Mouse (Mus musculus) thymus, postnatal 25 days (tissue): ENCODE results near the gene Ajm1.

Experiments used
- DNase-seq: peaks from one replicate; pipeline ENCODE4 v3.0.0; 2022

Ajm1 gene

DNA sequence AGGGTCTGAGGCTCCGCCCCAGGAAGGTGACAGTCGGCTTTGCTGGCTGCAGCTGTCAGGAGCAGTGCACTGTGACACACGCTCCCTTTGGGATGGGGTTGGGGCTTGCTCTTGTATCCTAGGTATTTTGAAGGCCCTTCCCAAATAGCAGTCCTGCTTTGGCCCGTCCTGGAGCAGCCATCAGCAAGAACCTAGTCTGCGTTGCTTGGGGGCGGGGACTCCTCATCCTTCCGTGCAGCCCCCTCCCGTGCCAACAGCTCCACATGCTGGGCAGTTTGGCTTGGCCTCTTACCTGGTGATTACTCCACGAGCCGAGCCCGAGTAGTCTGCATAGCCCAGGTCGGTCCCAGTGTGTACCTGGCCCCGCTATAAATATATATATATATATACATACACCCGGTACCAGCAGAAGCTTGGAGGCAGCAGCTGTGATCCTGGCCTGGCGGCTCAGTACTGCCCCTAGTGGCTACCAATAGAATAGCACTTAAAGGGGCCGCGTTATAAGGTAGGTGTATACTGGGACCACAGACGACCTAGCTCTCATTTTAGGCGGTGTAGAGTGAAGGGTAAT, at the start of gene Ajm1:
Gene Ajm1 (minus strand): TSS at position 464 of the 571 bp plus-strand sequence.
- peak; percentile 76 for DNase-seq

DNA sequence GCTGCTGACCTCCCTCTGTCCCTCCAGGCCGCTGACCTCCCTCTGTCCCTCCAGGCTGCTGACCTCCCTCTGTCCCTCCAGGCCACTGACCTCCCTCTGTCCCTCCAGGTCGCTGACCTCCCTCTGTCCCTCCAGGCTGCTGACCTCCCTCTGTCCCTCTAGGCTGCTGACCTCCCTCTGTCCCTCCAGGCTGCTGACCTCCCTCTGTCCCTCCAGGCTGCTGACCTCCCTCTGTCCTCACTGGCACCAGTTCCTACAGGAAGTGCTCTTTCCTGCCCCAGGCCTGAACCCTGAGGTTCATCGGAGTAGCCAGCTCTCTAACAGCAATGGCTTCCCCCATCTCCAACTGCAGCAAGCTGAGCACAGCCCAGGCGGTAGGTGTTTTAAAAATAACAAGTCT, 47.2 kb upstream of the Ajm1 start:
- DNase-seq, result no peak

DNA sequence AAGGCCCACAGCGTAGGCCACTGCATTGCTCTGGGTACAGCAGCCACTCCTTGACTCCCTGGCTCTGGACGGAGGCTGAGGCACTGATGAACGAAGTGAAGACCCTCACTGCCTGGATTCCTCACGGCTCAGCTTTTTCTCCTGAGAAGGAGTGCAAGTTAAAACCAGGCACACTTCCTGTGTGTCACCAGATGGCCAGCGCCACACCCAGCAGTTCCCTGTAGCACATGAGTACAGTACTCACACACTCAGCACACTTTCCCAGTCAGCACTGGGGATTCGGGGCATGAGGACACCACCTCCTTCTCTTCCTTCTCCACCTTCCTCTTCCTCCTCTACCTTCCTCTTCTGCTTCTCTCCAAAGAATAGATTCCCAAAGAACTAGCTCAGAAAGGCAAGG, 46.3 kb upstream of the Ajm1 start, which contains the start of gene Fcna:
Gene Fcna (minus strand): TSS at position 220 of the 400 bp plus-strand sequence.
- no peak for DNase-seq

DNA sequence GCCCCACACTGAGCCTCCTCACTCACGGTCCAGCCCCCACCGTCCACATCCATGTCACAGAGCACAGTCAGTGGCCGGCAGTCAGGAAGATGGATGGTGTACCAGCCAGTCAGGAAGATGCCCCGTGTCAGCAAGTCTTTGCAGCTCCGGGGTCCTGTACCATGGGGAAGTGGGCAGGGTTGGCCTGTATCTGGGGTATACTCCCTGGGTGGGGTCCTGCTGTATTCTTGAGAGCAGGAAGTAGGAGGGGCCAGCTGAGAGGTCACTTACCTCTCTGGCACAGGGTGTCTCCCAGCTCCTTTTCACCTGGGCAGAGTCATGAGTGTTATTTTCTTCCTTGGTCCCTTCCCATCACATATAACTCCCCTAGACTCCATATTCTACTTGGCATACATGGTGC, 44.4 kb upstream of the Ajm1 start:
- no peak for DNase-seq

DNA sequence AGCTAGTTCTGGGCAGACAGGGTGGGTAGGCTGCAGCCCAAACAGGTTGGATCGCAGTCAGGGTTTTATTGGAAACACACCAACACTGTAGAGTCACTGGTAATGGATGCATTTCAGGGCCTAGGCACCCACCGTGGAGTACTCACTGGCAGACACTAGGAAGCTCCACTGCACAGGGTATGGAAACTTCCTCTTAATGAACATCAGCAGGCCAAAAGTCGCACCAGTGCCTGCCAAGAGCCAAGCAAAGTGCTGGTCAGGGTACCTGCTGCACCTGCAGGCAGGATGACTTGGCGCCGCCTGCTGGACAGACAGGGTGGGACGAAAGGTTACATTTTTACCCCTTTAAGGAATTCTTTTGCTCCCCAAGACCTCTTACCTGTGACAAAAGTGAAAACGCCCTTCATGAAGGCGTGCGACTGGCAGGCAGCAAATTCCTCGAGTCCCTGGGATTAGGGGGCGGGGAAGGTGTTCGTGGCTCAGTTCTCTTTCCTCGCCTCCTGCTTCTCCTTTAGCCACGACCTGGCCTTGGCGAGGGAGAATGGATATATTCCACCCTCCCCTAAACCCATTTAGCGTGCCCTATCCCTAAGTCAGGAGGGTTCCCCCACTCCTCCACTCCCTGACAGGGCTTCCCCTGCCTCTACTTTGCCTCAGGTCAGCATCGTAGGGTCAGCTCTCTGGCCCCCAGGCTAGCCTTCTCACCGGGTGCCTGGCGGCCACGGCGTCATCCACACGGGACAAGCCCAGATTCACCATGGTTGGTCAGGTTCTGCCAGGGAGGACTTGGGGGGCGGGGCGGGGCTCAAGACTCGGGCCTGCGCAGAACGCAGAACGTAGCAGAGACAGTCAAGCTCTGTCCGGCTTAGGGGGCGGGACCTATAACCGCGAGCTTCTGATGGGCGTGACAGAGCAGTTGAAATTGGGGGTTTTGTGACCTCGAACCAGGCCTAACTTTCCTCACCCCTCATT, 40.0 kb upstream of the Ajm1 start, which contains the start of gene Tmem141:
Gene Tmem141 (minus strand): TSS at position 777 of the 972 bp plus-strand sequence.
- peak; percentile 61 for DNase-seq

DNA sequence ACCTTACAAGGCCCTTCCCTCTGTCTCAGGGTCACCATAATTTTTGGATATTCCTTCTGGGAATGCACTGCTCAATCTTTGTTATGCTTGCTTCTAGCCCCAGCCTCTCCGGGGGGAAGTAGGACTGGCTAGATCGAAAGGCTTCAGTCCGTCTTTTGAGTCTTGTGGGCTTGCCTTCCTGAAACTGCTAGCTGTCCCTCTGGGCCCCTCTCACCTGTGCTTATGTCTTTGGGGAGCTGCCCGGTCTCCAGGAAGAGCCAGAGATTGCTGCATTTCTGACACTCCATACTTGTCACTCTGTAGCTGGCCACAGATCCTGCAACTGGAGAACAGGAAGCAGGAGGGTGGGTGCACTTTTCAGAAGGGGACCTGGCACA, 39.3 kb upstream of the Ajm1 start:
- DNase-seq, result no peak

DNA sequence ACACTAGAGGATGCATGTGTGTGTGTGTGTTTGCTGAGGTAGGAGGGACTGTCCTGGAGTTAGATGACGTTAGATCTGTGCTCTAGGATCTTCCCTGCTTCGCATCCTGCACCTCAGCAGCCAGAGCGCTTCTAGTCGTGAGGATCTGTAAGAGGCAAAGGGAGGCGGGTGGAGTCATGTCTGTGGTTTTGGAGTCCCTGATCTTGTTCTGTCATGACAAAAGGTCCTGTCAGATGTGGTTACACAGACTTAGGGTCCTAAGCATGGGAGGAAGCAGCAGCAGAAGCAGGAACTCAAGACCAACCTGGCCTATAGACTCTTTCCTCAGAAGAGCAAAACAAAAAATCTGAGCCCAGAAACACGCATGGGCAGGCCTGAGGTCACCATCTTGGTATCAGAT, 38.8 kb upstream of the Ajm1 start:
- DNase-seq, result peak; percentile 24

DNA sequence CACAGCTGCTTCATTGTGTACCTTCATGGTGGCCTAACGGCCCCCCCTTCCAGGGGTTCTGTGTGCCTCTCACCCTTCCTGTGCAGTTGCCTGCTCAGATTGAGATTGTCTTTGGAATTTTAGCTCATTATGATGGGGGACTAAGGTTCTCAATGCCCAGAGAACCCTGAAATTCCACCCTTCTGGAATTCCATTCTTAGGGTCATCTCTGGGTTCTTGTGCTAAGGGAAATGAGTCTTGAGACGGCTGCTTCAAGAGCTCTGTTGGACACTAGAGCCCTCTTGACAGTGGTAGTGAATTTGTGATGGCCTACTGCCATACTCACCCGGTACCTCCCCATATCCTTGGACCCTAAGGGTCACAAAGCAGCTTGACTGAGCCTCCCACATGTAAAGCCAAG, 36.0 kb upstream of the Ajm1 start, which contains the start of gene Ccdc183:
Gene Ccdc183 (minus strand): TSS at position 101 of the 400 bp plus-strand sequence.
- DNase-seq, result no peak

DNA sequence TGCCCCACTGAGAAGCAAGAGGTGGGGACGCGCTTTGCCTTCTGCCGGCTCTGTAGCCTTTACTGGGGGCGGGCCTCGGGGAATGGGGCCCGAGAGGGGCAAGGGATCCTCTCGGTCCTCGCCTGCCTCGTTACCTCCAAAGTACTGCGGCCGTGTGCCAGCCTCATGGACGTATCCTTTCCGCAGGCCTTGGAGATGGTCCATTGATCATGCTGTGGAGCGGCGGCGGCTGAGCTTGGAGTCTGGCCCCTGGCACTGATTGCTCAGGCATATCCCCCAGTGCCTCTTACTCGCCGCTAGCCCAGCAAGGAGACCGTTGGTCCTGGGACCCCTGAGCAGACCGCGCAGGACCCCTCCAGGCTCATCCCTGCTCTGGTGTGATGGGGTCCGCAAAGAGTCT, 34.8 kb upstream of the Ajm1 start:
- DNase-seq, result no peak

DNA sequence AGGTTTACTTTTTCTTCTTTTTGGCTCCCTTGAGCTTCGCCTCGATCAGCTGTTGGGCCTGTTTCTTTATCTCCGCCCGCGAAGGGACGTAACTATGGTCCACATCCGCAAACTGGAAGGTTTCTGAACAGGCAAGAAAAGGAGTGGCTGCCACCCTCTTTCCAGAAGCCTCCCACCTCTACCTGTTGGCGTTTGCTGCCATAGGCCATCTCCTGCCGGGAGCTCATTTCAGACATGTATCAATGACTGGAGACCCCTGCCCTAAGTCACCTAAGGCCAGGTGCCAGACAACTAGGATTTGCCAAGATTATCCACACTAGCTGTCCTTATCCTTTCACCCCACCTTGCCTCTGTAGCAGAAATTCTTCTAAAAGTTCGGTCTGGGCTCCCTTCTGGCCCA, 27.1 kb upstream of the Ajm1 start:
- no peak for DNase-seq

DNA sequence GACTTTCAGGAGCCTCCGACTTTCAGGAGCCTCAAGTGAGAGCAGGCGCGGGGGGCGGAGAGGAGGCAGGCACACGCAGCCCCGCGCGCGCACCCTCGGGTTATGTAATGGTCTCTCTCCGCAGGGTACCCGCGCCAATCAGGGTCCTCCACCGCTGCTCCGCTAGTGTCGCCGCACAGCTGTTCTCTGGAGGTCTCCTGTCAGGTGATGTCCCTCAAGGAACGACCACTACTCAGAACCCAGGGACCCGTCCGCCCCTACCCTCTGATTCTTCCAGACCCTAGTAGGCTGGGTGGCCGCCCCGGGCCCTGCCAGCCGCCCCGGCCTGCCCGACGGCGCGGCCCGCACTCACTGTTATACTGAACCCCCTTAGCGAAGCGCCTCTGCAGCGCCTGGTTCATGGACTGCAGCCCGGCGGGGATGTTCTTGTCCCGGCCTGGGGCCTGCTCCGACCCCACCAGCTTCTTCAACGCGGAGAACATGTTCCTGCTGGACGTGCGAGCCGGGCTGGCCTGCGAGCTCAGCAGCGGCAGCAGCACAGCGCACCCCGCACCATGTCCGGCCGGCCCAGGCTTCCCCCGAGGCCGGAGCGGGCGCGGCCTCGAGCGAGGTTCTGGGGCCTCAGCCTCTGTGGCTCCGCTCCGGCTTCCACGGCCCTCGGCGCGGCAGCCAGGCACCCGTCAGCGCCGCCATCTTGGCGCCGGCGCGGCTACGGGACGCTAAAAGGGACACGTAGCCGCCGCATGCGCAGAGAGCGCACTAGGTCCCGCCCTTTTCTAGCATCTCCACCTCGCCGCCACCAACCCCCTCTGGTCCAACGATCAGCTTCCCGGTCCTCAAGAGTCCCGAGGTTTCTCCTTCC, 26.4 kb upstream of the Ajm1 start, which contains the start of gene Rabl6:
Gene Rabl6 (minus strand): TSS at position 761 of the 862 bp plus-strand sequence.
- peak; percentile 87 for DNase-seq

DNA sequence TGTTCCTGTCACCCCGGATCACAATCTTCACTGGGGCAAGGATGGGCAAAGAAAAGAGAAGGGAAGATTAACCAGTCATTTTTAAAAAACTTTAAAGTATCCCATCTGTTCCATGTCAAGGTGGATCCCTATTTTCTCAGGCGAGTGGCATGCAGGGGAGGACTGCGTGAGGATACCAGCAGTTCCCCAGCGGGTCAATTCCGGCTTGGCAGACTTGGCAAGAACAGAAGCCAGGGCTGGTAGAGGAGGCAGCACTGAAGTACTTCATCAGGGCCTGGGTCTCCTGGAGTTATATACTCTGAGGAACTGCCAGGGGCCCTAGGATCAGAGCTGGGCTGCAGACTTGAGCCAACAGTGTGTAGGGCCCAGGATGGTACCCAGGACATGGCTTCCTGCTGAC, 21.0 kb upstream of the Ajm1 start:
- DNase-seq, result no peak

DNA sequence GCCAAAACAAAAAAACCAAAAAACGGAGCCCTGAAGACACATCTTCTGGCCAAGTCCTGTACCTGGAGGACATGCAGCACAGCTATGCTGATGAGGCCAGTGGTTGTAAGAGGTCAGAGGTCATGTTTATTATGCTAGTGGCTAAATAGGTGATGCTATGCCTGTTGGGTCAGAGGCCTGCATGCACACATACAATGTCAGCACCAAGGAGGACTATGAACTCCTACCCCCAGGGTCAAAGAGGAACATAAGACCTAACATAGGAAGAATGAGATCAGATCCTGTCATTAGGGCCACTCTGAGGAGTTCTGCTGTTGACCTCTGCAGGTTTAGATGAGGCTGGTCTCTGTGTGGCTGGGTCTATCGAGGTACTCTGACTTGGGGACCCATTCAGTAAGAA, 18.5 kb upstream of the Ajm1 start:
- DNase-seq, result no peak

DNA sequence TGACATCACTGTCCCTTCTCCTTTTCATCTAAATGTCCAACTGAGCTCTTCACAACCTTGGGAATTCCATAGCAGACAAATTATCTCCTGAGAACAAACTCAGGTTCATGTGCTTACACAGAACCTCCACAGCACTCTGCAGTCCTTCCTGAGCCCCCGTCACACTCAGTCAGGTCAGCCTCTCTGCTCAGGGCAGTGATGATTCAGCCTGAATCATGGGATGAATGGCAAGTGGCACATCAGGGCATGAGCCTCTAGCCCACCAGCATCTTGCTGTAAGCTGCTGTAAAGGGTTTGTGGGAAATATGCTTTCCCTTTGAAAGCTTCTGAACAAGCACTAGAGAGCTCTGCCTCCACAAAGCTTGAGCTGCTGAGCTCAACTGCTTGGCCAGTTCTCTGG, 17.2 kb upstream of the Ajm1 start:
- no peak for DNase-seq

DNA sequence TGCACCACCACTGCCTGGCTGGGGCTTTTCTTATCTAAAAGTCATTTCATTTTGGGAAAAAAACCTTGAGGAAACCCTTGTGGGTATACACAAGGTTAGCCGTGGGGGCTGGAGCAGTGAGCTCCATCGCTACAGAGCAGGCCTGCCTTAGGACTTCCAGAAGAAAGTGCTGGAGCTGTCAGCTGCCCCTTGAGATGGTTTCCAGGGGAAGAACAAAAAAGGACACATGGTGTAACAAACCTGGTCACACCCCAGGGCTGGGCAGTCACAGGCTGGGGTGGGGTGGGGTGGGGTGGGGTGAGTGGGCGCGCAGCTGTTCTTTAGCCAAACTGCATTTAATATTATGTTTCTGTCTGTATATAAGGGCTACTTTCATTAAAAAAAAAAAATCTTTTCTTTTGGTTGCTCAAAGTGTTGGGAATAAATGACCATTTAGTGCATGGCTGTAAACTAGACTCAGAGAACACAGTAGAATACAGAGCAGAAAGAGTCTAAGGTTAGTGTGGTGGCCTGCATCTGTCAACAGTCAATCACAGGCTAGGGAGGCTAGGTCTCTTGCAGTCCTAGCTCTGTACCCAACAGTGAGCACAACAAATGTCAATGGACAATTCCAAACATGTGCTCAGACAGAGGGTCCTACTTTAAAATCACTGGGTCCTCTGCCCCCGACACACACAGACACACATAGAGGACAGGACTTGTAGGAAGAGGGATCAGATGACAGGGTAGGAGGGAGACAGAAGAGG, 15.4 kb upstream of the Ajm1 start:
- DNase-seq, result no peak

DNA sequence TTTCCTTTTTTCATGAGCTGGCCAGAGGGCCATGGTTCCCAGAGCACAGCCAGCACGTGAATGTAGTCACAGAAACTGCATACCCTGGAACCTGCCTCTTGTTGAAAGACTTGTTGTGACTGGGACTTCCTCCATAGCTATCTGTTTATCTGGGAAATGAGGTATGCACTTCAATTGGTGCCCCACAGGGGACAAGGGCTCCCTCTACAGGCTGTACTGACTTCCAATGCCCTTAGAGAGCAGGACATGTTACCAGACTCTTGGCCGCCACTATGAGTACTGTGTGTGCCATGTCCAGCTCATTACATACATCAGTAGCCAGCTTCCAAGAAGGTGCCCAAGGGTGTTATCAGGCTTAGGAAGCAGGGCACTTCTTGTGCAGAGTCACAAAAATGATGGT, 10.3 kb upstream of the Ajm1 start:
- DNase-seq, result peak; percentile 53

DNA sequence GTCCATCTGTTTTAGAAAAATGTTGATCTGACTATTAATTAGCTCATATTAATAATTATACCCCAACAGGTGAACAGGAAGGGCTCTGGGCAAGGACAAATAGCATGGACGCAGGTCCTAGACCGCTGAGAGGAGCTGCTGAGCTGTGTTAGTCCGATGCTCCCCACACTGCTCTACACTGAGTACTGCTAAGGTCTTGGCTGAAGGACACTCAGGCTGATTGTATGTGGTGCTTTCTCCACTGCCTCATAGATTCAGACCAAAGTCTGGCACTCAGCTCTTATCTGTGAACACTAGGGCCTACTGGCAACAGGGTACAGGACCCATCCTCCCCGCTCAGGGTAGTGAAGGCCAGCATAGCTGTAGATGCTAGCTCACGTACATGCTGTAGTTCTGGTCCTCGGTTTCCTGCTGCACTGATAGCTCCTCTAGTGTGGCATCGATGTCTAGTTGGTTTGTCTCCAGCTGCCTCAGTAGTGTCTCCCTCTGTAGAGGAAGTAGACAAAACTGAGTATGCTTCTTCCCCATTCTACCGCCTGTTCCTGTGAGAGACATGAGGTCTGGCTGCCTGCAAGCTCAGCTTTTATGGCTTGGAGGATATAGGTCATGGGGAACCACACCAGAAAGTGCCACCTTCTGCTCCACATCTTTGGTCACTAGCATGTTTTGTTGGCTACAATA, 6.8 kb upstream of the Ajm1 start:
- no peak for DNase-seq

DNA sequence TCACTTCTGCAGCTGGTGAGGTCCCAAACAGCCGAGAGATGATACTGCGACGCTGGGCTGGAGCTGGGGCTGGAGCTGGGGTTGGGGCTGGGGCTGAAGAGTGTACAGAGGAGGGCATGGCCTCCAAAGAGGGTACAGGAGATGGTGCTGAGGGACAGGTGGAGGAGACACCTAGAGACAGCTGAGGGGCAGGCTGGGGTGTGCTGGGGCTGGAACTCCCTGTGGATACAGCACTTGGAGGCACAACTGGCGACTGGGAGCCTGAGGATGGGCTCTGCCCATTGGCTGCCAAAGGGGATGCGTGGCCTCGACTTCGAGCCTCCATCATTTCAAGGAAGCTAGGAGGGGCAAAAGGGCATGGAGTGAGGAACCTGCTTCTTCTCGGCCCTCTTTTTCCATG, 5.7 kb upstream of the Ajm1 start:
- no peak for DNase-seq

DNA sequence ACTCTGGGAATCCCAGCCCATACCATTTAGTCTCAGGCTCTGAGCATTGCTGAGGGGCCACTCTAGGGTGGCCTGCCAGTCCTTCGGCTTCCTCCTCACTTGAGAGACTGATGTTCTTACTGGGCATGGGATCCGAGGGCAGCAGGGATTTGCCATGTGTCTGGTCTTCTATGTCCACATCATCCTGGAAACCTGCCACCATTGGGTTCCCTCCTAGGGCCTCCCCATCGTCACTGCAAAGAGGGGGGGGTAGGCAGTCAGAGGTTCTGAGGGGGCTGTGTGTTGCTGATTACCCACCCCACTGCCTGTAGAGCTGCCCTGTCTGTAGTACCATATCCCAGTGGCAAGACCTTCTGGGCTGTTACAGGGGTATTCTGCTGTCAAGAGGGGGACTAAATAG, 4.0 kb upstream of the Ajm1 start:
- DNase-seq, result no peak

DNA sequence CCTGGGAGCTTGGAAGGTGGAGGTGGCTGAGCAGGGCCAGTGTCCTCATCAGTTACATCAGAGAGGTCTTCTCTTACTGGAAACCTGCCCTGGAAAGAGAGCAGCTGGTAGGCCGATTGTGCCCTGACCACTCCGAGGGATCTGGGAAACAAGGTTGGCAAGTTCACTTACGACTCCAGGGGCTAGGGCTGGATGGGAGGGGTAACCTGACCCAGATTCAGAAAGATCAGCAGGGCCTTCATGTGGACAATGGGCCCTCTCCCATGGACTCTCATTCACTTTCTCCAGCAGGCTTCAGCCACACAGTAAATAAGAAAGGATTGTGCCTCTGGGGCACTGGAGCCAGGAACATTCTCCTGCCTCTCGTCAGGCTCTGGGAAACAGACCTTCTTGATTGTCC, 3.3 kb upstream of the Ajm1 start:
- no peak for DNase-seq

DNA sequence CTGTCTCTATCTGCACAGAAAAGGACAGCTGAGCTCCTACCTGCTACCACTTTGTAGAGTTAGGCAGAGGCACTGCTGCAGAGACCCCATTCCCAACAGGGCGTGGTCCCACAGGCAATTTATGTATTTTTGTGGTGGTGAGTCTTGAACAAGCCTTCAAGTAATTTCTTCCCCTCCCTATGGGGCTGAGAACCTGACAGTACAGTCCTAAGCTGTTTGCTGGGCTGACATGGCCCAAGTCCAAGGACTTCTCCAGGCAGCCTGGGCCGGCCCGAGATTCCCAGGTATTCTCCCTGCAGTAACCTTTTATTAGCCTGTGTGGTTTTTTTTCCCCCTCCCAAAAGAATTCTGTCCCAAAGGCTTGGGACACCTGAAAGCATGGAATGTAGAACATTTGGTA, 2.6 kb upstream of the Ajm1 start:
- no peak for DNase-seq

DNA sequence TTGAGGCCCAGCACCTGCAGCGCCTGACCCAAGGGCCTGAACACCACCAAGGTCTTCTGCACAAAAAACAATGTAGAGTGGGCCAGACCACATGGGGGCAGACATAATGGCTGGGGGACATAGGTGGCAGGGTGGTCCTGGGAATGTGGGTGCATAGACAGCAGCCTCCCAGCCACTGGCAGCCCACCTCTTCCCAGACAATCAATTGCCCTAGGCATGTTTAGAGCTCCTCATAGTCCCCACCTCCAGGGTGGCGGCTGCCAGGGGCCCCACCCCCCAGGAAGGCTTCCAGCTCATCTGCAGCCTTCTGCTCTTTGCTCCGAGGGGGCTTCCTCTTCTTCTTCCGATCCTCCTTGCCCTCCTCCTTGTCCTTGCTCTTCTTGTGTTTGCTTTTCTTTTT, 2.0 kb upstream of the Ajm1 start:
- DNase-seq, result no peak
